Mouse (Mus musculus): ENCODE results near the gene Ssx2ip.
"Not testable (repeated sequence)": the region's sequence is repeated elsewhere in the genome, so short reads cannot be mapped to it uniquely, and the experiment has no call there.

Ssx2ip gene

DNA sequence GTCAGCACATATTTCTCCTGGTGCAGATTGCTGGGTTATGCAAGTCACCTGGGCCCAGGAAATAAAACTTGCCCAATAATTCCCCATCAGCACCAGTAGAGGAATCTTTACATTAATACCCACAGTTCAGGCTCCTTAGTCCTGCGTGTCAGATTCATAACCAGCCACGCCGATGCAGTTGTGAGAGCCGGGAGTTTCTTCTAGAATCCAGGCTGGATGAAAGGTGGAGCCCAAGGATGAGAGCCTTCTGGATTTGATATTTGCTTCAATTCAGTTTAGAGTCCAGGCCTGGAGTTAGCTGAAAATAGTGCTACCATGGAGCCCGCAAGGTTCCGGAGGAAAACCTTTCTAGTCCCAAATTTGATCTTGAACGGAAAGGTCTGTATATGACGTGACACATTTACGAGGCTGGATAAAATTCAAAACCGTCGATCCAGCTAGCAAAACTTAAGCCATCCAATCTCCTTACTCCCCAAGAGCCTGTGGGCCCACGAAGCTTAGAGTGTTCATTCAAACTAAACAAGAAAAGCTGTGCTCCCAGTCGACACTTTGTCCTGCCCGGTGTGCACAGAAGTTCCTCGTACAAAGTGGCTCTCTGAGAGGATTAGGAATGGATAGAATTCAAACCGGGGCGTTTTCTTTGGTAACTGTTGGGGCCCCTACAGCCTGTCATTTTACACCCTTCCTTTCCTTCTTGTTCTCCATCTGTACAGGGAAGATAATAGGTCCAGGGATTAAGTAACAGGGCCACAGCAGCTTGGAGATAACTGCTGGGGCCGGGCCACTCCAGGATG is 968 bp downstream of the Ssx2ip start:
- DNase-seq, result no peak

DNA sequence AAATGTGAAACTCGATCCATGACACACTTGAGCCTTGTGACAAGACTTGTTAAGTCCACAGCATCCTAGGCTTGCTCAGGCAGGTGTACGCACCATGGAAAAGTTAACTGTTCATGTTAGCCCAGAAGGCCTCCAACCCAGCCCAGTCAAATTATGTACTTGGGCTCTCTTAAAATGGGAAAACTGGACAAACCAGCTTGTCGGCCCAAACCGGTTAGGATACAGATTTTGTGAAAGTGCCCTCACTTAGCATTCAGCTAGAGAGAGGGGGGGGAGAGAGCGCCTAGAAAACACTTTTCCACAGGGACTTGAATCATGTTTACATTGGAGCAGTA is 1.5 kb downstream of the Ssx2ip start:
- DNase-seq, result no peak

DNA sequence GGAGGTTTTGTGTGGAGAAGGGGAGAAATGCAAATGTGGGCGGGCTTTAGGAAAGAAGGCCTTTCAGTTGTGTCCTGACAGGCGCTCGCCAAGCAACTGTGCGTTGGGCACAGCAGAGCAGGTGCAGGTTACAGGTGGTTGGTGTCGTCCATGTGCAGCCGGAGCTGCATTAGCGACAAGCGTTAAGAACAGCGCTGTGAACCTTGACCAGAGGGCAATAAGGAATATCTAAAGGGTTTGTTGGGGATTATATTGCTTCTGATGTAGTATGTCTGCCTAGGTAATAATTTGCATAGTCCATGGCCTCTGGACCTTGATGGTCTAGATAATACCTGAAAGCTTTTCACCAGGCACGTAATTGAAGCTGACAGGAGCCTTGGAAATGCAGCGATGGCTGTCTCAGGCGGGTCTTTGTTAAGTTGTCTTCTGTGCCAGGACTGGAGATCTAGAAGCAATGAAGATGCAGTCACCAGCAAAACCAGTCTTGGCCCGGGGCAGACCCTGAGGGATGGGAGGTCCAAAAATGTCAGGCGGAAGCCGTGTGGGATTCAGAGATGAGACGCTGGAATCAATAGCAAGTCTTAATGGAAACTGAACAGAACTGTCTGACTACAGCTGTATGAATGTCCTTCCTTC is 2.8 kb downstream of the Ssx2ip start:
- no peak for DNase-seq

DNA sequence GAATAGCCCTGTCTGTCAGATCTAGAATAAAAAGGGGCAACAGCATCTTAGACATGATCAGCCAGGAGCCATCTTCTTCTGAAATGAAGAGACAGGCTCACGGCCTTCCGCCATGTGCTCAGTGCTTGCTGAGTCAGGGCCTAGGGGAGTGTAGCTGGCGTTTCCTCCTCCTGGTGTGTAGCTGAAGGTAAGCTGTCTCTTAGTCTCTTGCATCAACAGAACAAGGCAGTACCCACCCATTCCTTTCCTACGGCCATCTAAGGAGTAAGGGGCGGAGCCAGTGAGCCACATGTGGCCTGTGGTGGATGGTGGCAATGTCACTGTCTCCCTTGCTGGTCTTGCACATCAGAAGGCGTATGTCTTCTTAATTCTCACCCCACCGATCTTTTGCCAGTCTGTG is 5.7 kb downstream of the Ssx2ip start:
- DNase-seq, result no peak

DNA sequence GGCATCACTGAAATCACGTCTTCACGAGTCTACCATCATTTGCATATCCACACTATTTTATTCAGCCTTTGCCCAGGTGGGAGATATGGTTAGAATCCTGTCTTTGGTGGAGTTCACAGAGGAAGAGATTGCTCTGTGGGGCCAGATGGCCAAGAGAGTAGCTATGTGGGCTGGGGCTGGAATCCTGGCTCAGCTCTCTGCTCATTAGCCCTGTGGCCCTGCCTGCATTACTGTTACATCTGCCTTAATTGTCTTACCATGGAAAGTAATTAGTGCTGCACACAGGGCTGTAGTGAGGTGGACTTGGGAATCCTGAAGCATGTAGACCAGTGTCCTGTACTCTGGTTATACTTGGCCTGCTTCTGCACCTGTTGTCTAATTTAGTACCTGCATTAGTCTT is 7.6 kb downstream of the Ssx2ip start:
- DNase-seq, result peak; percentile 76

DNA sequence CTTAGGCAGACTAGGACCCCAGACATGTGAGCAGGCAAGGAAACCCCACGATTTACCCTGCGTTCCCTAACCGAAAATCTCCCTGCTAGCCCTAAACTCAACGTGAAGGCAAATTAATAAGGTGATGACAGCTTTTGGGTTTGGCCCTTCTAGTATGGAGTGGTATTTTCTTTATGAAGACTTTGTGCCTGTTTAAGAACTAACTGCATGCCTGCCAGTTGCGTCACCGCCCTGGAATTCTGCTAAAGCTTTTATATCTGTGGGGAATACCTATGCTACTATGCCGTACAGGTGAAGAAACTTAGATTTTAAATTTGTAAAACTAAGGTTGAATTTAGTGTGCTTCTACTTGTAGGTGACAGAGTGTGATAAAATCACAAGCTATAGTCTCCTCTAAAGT is 8.0 kb downstream of the Ssx2ip start:
- DNase-seq, result no peak

DNA sequence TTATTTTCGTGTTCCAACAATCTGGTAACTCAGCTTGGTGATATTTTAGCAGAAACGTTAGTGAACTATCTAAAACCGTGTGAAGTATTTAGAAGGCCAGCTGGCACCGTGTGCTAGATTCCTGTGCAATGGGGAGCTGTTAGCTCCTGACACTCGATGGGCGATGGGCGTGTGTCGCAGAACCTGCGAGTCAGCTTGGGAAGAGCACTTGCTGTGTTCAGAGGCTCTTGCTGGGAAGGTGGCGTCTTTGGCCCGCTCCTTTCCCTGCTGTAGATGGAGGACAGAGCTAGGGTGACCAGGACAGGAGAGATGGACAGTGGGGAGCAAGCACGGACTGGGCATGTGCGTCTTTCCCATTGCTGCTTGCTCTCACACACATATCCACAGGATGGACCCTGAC is 8.6 kb downstream of the Ssx2ip start:
- no peak for DNase-seq

DNA sequence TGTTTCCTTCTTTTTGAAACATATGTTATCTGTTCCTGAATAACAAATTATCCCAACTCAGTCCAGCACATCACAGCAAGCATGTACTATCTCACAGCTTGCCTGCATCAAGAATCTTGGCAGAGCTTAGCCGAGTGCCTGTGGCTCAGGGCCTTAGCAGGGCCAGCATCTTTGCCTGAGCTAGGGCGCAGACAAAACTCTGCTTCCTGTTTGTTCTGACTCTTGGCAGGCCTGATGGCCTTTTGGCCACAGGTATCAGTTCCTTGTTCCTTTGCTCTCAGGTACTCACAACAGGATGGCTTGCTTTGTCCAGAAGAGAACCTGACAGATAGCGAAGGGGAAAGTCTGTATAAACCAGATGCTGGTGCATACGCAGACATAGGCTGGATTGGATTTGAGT is 9.6 kb downstream of the Ssx2ip start:
- DNase-seq, result no peak

DNA sequence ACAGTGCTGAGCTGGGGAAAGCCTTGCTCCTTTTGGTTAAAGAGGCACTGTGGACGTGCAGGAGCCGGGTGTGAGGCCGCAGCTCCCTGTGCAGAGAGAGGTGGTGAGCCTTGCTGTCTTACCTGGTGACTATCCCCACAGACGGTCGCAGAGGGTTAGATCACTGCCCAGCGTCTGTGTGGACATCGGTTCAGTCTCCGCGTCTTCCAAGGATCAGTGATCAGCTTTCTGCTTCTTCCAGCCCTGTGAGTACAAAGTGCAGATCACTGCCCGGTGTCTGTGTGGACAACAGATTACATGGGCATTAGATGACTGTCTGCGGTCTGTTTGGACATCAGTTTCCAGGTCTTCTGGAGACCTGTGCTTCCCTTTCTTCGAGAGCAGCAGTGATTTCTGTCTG is 10.1 kb downstream of the Ssx2ip start:
- no peak for DNase-seq

DNA sequence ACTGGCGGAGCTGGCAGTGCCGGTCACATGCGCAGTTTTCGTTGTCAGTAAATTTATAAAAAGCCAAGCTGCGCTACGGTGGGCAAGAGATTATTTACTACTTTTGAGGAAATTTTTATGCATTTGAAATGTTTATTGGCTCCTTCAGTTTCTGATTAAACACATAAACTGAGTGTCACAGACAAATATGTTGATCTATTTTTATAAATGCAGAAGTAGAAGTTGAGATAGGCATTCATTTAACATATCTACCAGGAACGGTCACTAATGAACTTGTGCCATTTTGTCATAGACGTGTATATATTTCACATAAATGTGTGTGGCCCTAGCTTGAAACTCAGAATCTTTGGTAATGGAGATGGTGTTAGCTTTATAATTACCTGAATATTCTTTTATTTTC is 13.4 kb downstream of the Ssx2ip start:
- no peak for DNase-seq

DNA sequence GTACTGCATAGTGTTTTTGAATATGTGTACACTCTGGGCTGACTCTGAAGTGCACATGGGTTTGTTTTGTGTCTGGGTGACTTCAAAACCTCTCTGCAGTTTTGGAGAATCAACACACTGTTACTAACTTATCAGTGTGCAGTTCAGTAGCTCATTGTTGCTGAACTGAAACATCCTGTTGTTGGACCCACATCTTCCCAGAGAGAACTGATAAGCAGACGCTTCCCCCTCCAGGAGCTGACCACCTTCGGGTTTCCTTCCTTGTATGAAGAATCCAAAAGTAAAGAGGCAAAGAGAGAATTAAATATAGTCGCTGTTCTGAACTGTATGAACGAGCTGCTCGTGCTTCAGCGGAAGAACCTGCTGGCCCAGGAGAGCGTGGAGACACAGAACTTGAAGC is 14.5 kb downstream of the Ssx2ip start:
- DNase-seq, result no peak

DNA sequence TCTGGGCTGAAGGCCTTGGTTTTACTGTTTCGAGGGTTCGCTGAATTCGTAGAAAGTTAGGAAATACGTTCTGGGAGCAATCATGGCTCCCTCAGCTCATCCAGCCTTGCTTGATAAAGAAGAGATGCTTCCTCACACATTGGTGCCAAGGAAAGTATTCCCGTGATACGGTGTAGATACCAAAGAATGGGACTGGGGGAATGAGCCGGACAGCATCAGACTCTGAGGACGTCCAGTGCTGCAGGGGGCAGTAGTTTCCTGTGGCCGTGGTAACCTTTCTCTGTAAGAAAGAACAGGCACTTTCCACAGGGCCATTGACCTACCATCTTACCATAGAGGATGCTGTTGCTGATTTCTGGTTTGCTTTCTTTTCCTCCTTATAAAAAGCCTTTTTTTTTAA is 15.1 kb downstream of the Ssx2ip start:
- no peak for DNase-seq

DNA sequence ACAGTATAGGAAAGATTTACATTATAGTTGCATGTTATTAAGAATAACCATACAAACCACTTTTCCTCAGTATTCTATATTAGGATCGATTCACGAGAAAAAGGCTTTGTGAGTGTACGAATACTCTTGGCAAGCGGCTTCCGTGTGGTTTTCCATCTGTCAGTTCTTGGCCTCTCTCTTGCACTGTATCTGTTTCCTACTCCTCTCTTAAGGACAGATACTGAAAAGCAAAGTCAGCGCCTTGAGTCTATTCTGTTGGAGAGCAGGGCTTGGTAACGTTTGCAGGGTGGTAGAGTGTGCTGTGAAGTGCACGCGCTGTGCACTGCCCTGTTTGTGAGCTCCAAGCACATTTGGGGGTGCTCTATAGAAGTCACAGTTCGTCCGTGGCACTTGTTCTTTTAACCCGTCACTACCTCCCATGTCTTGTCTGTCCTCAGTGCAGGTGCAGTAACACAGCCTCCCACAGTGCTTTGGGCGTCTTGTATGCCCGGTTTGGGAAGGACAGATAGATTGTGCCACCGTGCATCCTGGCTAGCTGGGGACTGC is 15.6 kb downstream of the Ssx2ip start:
- DNase-seq, result no peak

DNA sequence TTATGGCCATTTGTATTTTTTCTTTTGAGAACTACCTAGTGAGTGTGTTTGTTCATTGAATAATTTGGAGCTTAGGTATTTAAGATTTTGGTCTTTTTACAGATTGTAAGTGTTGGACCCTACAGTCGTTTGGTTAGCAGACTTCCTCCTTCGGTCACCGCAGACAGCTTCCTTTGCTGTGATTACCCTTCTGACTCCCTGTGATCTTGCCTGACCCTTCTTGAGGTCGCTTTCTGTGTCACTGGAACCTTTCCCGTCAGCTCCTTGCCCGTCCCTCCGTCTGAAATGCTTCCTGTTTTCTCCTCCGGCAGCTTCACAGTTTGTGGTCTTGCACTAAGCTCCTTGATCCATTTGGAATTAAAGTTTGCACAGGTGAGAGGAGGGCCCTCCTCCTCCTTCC is 17.3 kb downstream of the Ssx2ip start:
- DNase-seq, result no peak

DNA sequence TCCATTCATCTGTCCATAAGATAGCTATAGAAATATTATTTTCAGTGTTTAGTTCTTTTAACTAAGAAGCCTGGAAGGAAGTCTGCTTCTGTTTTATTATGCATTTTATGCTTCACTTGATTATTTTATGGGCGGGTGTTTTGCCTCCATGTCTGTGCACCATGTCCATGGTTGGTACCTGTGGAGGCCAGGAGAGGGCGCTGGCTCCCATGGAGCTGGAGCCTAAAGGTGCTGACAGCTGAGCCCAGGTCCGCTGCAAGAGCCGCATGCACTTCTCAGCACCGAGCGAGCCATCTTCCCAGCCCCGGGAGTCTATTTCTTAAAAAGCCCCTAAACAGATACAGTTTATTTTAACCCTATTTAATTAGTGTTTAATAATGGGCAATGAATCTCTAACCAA is 19.3 kb downstream of the Ssx2ip start:
- DNase-seq, result no peak

DNA sequence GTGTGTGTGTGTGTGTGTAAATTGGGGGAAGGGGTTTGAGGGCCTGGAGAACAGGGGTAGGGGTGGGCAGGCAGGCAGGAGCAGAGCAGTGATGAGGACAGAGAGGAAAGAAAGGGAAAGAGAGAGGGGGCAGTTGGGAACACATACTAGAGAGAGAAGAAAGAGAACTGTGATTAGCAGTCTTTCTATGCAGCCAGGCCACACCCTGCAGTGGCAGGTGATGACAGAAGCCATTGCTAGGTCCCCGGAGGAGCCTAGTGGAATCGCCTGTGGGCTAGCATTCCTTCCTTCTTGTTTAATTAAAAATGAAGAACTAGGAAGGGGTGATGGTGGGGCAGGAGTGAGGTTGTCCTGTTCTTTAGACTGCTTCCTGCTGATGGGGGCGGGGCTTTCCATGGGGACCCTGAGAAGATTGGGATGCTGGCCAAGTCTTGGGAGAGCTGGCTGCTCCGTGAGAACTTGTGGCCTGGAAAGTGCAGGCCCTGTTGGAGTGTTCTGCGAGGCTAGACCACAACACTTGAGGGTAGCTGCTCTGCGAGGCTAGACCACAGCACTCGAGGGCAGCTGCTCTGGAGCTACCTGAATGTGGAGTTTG is 20.0 kb downstream of the Ssx2ip start:
- DNase-seq, result peak; percentile 62

DNA sequence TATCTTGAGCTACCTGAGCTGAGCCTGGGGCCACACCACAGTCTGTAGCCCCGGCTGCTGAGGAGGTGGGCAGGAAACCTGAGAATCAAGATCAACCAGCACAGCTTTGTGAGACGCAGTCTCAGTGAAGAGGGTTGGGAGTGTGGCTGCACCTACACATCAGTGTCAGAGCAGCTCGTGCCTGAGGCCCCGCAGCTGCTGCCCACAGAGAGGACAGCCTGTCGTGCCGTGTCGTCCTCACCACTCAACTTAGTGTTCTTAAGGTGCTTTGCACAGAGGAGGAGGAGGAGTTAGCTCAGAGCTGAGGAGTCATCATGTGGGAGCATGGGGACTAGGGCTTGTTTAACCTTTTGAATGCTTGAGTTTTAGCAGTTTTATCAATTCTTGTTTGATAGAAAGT is 21.5 kb downstream of the Ssx2ip start:
- peak; percentile 52 for DNase-seq

DNA sequence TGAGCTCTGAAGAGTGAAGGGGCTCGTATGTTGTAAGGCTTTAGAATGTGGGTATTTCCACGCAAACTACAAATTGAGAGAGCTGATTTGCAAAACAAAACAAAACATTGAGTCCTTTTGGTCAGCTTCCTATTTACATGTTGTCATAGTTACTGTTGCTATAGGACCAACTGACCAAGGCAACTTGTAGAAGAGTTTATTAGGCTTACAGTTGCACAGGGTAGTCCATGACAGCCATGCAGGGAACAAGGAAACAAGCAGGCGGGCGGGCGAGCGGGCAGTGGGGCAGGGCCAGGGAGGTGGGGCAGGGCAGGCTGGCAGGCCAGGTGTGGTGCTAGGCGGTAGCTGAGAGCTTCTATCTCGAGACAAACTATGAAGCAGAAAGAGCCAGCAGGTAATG is 22.0 kb downstream of the Ssx2ip start:
- DNase-seq, result peak; percentile 37

DNA sequence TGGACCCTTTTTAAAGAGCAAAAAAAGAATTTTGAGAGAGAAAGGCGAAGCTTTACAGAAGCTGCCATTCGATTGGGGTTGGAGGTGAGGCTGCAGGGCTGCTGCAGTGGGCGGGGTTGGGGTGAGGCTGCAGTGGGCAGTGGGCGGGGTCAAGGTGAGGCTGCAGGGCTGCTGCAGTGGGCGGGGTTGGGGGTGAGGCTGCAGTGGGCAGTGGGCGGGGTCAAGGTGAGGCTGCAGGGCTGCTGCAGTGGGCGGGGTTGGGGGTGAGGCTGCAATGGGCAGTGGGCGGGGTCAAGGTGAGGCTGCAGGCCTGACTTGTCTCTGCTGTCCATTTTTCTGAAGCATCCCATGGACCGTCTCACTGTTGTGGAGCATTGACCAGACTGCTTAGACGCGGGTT is 28.6 kb downstream of the Ssx2ip start:
- not testable (repeated sequence) for DNase-seq

DNA sequence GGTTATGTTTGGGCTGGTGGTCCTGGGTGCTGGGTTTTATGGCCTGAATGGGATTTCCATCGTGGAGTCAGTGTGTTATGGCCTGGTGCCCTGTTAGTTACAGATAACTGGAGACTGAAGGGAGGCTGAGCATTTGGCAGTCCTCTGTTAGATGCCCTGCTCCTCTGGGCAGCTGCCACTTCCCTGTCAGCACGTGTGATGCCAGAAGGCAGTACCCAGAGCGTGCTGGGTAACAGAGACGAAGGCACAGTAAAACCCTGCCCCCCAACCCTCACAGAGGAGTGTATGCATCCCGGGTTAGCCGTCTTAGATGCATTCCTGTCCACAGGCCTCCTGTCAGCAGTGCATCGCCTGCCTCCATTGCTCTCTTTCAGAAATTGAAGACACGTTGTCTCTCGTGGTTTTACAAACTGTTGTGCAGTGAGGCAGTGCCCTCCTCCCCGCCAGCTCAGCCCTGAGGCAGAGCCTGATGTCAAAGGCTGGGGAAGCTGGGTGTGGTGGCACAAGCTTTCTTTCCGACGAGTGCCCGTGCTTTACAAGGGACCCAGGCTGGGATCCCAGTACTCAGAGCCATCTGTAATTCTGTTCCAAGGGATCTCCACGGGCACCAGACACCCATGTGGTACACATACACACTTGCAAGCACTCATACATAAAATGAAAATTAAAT is 29.4 kb downstream of the Ssx2ip start:
- no peak for DNase-seq

DNA sequence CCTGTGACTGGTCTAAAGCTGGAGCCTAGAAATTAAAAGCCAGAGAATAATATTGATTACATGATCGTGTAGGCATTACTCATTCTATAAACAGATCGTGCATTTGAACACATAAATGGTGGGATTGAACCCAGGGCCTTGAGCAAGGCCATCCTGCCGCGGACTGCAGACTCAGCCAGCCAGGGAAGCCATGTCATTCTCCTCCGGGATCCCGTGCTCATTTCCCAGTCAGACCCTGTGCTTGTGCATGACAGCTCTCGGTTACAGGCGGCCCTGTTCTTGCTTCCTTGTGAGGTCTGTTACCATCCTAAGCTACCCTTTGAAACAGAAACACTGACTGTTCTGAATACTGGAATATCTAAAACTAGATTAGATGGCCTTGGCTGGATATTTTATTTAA is 30.2 kb downstream of the Ssx2ip start:
- DNase-seq, result no peak

DNA sequence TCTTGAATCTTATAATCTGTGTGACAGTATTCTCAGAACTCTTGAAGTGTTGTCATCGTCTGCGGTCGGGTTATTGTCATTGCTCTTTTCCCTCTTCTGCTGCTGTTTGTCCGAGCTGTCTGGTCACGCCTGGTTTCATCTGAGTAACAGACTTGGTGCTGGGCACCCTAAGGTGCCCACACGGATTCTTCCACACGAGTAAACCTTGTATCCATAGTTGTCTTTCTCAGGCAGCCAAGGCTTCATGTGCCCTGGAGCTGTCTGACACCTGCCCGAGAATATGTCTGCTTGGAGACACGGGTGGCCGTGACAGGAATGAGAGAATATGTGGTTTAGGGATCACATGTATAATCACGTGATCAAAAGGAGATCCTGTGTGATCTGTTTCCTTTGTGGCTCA is 31.1 kb downstream of the Ssx2ip start:
- DNase-seq, result no peak

DNA sequence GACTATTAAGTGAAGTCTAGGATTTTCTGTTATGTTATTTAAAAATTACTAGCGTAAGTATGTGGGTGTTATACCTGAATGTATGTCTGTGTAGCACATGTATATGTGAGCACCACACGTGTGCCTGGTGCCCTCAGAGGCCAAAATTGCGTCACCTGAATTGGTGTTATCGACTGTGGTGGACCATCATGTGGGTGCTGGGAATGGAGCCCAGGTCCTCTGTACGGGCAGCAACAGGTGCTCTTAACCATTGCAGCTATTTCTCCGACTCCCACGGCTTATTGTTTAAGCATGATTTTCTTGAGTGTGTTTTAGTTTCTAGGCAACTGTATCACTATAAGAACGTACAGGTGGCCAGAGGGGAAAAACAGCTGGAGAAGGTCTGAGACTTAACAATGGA is 31.7 kb downstream of the Ssx2ip start:
- DNase-seq, result no peak

DNA sequence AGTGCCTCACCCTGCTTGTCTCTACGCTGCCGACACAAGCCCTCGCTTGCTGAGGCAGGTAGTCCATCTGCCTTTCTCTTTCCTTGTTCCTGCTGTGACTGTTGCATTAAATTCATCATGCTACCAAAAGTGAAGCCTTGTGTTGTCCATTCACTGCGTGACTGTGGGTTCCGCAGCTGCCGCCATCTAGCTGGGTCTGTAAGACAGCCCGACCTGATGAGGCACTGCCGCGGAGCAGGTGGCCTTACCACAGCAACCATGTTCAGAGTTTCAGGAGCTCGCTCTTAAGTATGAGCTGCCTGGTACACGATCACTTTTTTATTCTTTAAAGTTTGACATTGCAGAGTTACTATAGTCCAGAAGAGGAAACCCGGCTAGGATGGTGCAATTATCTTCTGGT is 35.6 kb downstream of the Ssx2ip start:
- no peak for DNase-seq

Measured in retina, postnatal 1 day (tissue).